Mouse (Mus musculus) liver, embryonic 12.5 days (tissue): ENCODE data around the gene Emc8. TPM values are rescaled to one million over a fixed set of nuclear protein-coding genes. Genes with fewer than 3 reads are reported as not detected.

Source experiments
- ATAC-seq: fragments of 200-750 bp; cut with Nextera tagmentation; 2 replicates; pipeline ENCODE4 v1.8.0; 2017; ENCODE audit warnings: moderate number of reproducible peaks, mild to moderate bottlenecking, moderate library complexity
- H3K27ac ChIP-seq: fragments of 300-500 bp; sonication (generic); 2 replicates; pipeline ENCODE4 v1.5.1; 2016; ENCODE audit warnings: mild to moderate bottlenecking
- H3K27me3 ChIP-seq: fragments of 300-500 bp; sonication (generic); replicated peaks from 2 replicates; pipeline ENCODE4 v1.6.1; 2016; ENCODE audit warnings: mild to moderate bottlenecking, moderate library complexity
- H3K36me3 ChIP-seq: fragments of 300-500 bp; sonication (generic); 2 replicates; pipeline ENCODE4 v1.6.1; 2016; ENCODE audit warnings: mild to moderate bottlenecking, moderate library complexity
- H3K4me1 ChIP-seq: fragments of 300-500 bp; sonication (generic); 2 replicates; pipeline ENCODE4 v1.6.1; 2016
- H3K4me2 ChIP-seq: fragments of 300-500 bp; sonication (generic); 2 replicates; pipeline ENCODE4 v1.6.1; 2016; ENCODE audit warnings: mild to moderate bottlenecking, moderate library complexity
- H3K4me3 ChIP-seq: fragments of 300-500 bp; sonication (generic); 2 replicates; pipeline ENCODE4 v1.5.1; 2016; ENCODE audit warnings: mild to moderate bottlenecking, moderate library complexity
- H3K9ac ChIP-seq: fragments of 300-500 bp; sonication (generic); 2 replicates; pipeline ENCODE4 v1.6.1; 2016; ENCODE audit warnings: mild to moderate bottlenecking, moderate library complexity
- H3K9me3 ChIP-seq: fragments of 300-500 bp; sonication (generic); replicated peaks from 2 replicates; pipeline ENCODE4 v1.6.1; 2016; ENCODE audit warnings: mild to moderate bottlenecking, moderate library complexity
- WGBS: fragments of 180-500 bp; shearing (Covaris S2); methylation state at CpG from one replicate; pipeline ENCODE4 v1.1.7; 2016; ENCODE audit not compliant: insufficient replicate concordance; 5-methylcytosine and 5-hydroxymethylcytosine counted together
- polyA plus RNA-seq: library from polyadenylated mRNA; unstranded; fragments of >200 nt; fragmentation: Nextera tagmentation; extraction: Ambion mirVana; gene quantifications from 2 replicates; pipeline ENCODE4 v1.2.1, GENCODE M21; 2016

The Emc8 gene
- polyA plus RNA-seq, 1 experiment from 2014 or later = 180 TPM

DNA sequence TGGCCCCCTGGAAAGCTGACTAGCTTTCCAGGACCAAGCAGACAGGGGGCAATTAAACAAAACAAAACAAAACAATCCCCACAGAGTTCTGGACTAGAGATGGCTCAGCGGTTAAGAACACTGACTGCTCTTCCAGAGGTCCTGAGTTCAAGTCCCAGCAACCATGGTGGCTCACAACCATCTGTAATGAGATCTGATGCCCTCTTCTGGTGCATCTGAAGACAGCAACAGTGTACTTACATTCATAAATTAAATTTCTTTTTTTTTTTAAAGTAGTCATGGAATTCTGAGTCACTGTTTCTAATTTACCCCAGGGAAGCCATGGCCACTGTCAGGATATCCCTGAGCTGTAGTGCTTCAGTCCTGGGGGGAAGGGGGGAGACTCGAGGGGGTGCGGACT is 53.9 kb downstream of the Emc8 start:
- ATAC-seq = no peak
- H3K9ac ChIP-seq = no peak overlapping the region
- H3K27me3 ChIP-seq = peaks cover 47% of the 10 kb centered on the region
- H3K4me3 ChIP-seq = no peak overlapping the region
- H3K4me1 ChIP-seq = peaks cover 12% of the 10 kb centered on the region
- no peaks in the 10 kb centered on the region for H3K36me3 ChIP-seq
- no peak overlapping the region for H3K27ac ChIP-seq
- no peak overlapping the region for H3K4me2 ChIP-seq
- 68% methylated on average over 3 of the region's 3 CpGs for WGBS
- no peaks in the 10 kb centered on the region for H3K9me3 ChIP-seq

DNA sequence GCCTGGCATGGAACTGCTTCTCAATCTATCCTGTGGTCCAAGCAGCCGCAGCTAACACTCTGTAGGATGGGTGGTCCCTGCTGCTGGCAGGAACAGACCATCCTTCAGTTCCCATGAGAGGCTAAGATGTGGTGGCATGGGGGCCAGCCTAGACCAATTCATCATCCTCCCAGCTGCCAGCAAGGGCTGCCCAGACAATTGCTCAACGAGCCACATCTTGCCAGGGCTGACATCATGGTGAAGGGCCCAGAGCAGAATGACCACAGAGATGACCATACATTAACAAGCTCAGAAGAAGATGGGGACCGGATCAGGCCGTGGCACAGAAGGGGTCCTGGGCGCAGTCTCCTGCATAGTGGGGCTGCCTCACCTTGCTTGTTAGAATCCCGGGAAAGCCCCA is 57.5 kb downstream of the Emc8 start:
- 75% methylated on average over 6 of the region's 6 CpGs for WGBS
- Histone ChIP-seq H3K4me1 (peaks cover 8% of the 10 kb centered on the region), H3K9me3 (no peaks in the 10 kb centered on the region), H3K27ac (no peak overlapping the region), H3K36me3 (no peaks in the 10 kb centered on the region), H3K4me3 (no peak overlapping the region), H3K4me2 (no peak overlapping the region), H3K9ac (no peak overlapping the region), H3K27me3 (peaks cover 35% of the 10 kb centered on the region)
- ATAC-seq = no peak

DNA sequence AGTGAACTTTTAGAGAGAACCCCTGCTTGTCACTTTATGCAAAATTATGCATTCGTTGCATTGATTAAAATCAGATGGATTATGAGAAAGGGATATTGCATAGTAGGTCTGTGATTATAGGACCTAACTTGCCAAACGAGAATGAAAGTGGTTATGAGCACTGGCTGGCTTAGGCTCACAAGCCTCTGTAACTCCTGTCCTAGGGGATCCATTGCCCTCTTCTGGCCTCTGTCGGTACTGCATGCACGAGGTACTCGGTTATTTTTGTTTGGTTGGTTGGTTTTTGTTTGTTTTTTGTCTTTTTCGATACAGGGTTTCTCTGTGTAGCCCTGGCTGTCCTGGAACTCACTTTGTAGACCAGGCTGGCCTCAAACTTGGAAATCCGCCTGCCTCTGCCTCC is 60.5 kb downstream of the Emc8 start:
- Histone ChIP-seq H3K36me3 (no peaks in the 10 kb centered on the region), H3K27ac (no peak overlapping the region), H3K4me2 (peak overlapping the region; percentile 49), H3K9me3 (no peaks in the 10 kb centered on the region), H3K4me1 (peaks cover 8% of the 10 kb centered on the region), H3K4me3 (0 out of 2 replicates have a peak overlapping the region, but pooled peaks have one; percentile 6), H3K9ac (no peak overlapping the region), H3K27me3 (peaks cover 21% of the 10 kb centered on the region; the same call in 1 of the 2 replicates)
- 6% methylated on average over 7 of the region's 7 CpGs for WGBS
- ATAC-seq = 0 out of 2 replicates have a peak, but pooled peaks have one; percentile 38

DNA sequence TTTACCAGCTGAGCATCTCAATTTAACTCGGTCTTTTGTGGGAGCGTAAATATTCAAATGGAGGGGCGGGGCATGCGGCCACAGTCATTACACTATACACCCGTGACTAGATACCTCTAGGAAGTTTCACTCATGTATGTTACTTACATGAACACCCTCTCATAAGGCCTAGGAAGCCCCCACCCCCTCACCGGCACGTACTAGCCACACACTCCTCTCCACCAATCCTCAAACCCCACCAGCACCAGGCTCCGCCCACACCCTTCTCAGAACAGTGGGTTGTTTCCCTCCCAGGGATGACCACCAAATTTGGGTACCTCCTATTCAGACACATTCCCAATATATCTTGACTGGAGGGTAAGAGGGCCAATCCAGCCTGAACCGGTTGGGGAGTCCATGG is 60.9 kb downstream of the Emc8 start:
- H3K9me3 ChIP-seq = no peaks in the 10 kb centered on the region
- peaks cover 8% of the 10 kb centered on the region for H3K4me1 ChIP-seq
- H3K4me2 ChIP-seq = peak overlapping the region; percentile 49
- no peaks in the 10 kb centered on the region for H3K36me3 ChIP-seq
- no peak overlapping the region for H3K27ac ChIP-seq
- H3K27me3 ChIP-seq = peaks cover 22% of the 10 kb centered on the region; the same call in 1 of the 2 replicates
- H3K9ac ChIP-seq = no peak overlapping the region
- H3K4me3 ChIP-seq = 0 out of 2 replicates have a peak overlapping the region, but pooled peaks have one; percentile 6
- 77% methylated on average over 9 of the region's 9 CpGs for WGBS
- 0 out of 2 replicates have a peak, but pooled peaks have one; percentile 23 for ATAC-seq

Other genes starting within 250 kb of the Emc8 start
- gene Gins2, start 79.3 kb downstream of the Emc8 start, polyA plus RNA-seq = 77.5 and 81.2 TPM in 2 replicates
- 0.83 and 1.3 TPM in 2 replicates for gene 1190005I06Rik, start 20.9 kb downstream of the Emc8 start, polyA plus RNA-seq
- gene Gm27021, start 494 bp downstream of the Emc8 start, polyA plus RNA-seq = 0.69 and 0.79 TPM in 2 replicates
- gene Cox4i1, start 351 bp downstream of the Emc8 start, polyA plus RNA-seq = 769 and 831 TPM in 2 replicates
- gene Irf8, start 67.8 kb upstream of the Emc8 start, polyA plus RNA-seq = 10.6 TPM in 2 replicates